Mouse (Mus musculus) small intestine, adult 2 months (tissue): ENCODE data around the gene Pias3. TPM values are rescaled to one million over a fixed set of nuclear protein-coding genes. Genes with fewer than 3 reads are reported as not detected.
A peak's percentile ranks its signal among the peaks of the same experiment; 100 is the strongest.

Experiments
- H3K27ac ChIP-seq: fragments of 200-500 bp; 2 replicates; pipeline ENCODE4 v1.5.1; 2012; ENCODE audit warnings: low read depth, low read length, control low read depth, inconsistent platforms; ENCODE audit not compliant: insufficient read depth
- H3K27me3 ChIP-seq: fragments of 200-500 bp; 2 replicates; pipeline ENCODE4 v1.6.1; 2012; ENCODE audit warnings: mild to moderate bottlenecking, moderate library complexity, low read length, inconsistent platforms; ENCODE audit not compliant: control insufficient read depth, insufficient read depth
- H3K36me3 ChIP-seq: fragments of 200-500 bp; 2 replicates; pipeline ENCODE4 v1.6.1; 2012; ENCODE audit warnings: mild to moderate bottlenecking, low read length, control low read depth, inconsistent platforms; ENCODE audit not compliant: control insufficient read depth, insufficient read depth
- H3K4me1 ChIP-seq: fragments of 200-500 bp; 2 replicates; pipeline ENCODE4 v1.6.1; 2012; ENCODE audit warnings: low read length, inconsistent platforms, mixed read lengths; ENCODE audit not compliant: control insufficient read depth, insufficient read depth, insufficient read length
- H3K4me3 ChIP-seq: fragments of 200-500 bp; 2 replicates; pipeline ENCODE4 v1.5.1; 2012; ENCODE audit warnings: low read depth, mild to moderate bottlenecking, control low read depth, inconsistent platforms, low read length, moderate library complexity
- CTCF ChIP-seq: fragments of 200-500 bp; IDR thresholded peaks from 2 replicates; pipeline ENCODE4 v1.5.1; 2012; ENCODE audit warnings: low read depth, mild to moderate bottlenecking, control low read depth, inconsistent platforms, low read length, moderate library complexity, mixed read lengths; ENCODE audit not compliant: insufficient replicate concordance, insufficient read length; ENCODE audit errors: extremely low read depth
- POLR2A ChIP-seq: fragments of 200-500 bp; IDR thresholded peaks from 2 replicates; pipeline ENCODE4 v1.6.1; 2012; ENCODE audit warnings: low read depth, mild to moderate bottlenecking, control low read depth, inconsistent platforms, low read length, moderate library complexity
- WGBS: fragments of 180-500 bp; shearing (Covaris S2); methylation state at CpG from one replicate; pipeline ENCODE4 v1.1.7; 2018; 5-methylcytosine and 5-hydroxymethylcytosine counted together
- polyA plus RNA-seq: library from polyadenylated mRNA; depleted of rRNA; stranded (reverse); fragments of >200 nt; gene quantifications from 2 replicates; pipeline ENCODE4 v1.2.3, GENCODE M21; 2012

Gene Pias3
- polyA plus RNA-seq, 1 experiment = 17.9 TPM

- H3K27me3 ChIP-seq = no peaks in the 10 kb centered on the region
- 34% methylated on average over 1 of the region's 1 CpGs for WGBS
- no peak overlapping the region for H3K27ac ChIP-seq
- peaks cover 3% of the 10 kb centered on the region for H3K4me1 ChIP-seq
- H3K36me3 ChIP-seq = no peaks in the 10 kb centered on the region
- H3K4me3 ChIP-seq = no peak overlapping the region
- TF ChIP-seq POLR2A (no peak), CTCF (no peak)
Observed at GRCm38 (mm10) chr3:96667316-96667715, 28.9 kb upstream of the Pias3 start.

GRCm38 (mm10) chr3:96668424-96669067 lies 27.6 kb upstream of the Pias3 start:
- TF ChIP-seq CTCF (no peak), POLR2A (no peak)
- peaks cover 3% of the 10 kb centered on the region for H3K4me1 ChIP-seq
- no peak overlapping the region for H3K4me3 ChIP-seq
- 83% methylated on average over 5 of the region's 5 CpGs for WGBS
- no peaks in the 10 kb centered on the region for H3K36me3 ChIP-seq
- no peaks in the 10 kb centered on the region for H3K27me3 ChIP-seq
- H3K27ac ChIP-seq = no peak overlapping the region

- Histone ChIP-seq H3K36me3 (no peaks in the 10 kb centered on the region), H3K27me3 (no peaks in the 10 kb centered on the region), H3K4me1 (peaks cover 6% of the 10 kb centered on the region), H3K27ac (no peak within 1 kb of the TSS), H3K4me3 (peak within 1 kb of the TSS; percentile 62)
- no peak for TF ChIP-seq CTCF
- no peak for TF ChIP-seq POLR2A
- 6% methylated on average over 35 of the region's 35 CpGs for WGBS
Observed at GRCm38 (mm10) chr3:96669727-96670468, 26.3 kb upstream of the Pias3 start, which contains the start of gene Ankrd35. Gene Ankrd35 (plus strand): TSS chr3:96670131.

- Histone ChIP-seq H3K4me3 (no peak overlapping the region), H3K36me3 (no peaks in the 10 kb centered on the region), H3K4me1 (peaks cover 8% of the 10 kb centered on the region), H3K27me3 (no peaks in the 10 kb centered on the region), H3K27ac (no peak overlapping the region)
- WGBS = 97% methylated on average over 5 of the region's 5 CpGs
- TF ChIP-seq POLR2A (no peak), CTCF (no peak)
Observed at GRCm38 (mm10) chr3:96671519-96671918, 24.7 kb upstream of the Pias3 start.

GRCm38 (mm10) chr3:96673514-96673913 lies 22.7 kb upstream of the Pias3 start:
- H3K4me1 ChIP-seq = peaks cover 8% of the 10 kb centered on the region
- TF ChIP-seq CTCF (no peak), POLR2A (no peak)
- 84% methylated on average over 4 of the region's 4 CpGs for WGBS
- no peaks in the 10 kb centered on the region for H3K36me3 ChIP-seq
- H3K4me3 ChIP-seq = no peak overlapping the region
- no peak overlapping the region for H3K27ac ChIP-seq
- no peaks in the 10 kb centered on the region for H3K27me3 ChIP-seq

- no peak overlapping the region for H3K27ac ChIP-seq
- H3K27me3 ChIP-seq = no peaks in the 10 kb centered on the region
- TF ChIP-seq CTCF (no peak), POLR2A (no peak)
- 78% methylated on average over 8 of the region's 8 CpGs for WGBS
- H3K36me3 ChIP-seq = no peaks in the 10 kb centered on the region
- H3K4me3 ChIP-seq = no peak overlapping the region
- peaks cover 10% of the 10 kb centered on the region for H3K4me1 ChIP-seq
Observed at GRCm38 (mm10) chr3:96674442-96674841, 21.7 kb upstream of the Pias3 start.

- WGBS = 24% methylated on average over 3 of the region's 3 CpGs
- no peaks in the 10 kb centered on the region for H3K27me3 ChIP-seq
- H3K4me1 ChIP-seq = peaks cover 10% of the 10 kb centered on the region
- no peak for TF ChIP-seq CTCF
- no peak for TF ChIP-seq POLR2A
- no peak overlapping the region for H3K27ac ChIP-seq
- no peak overlapping the region for H3K4me3 ChIP-seq
- no peaks in the 10 kb centered on the region for H3K36me3 ChIP-seq
Observed at GRCm38 (mm10) chr3:96675171-96675570, 21.0 kb upstream of the Pias3 start.
